Mouse (Mus musculus) right cerebral cortex, postnatal 25 days (tissue): ENCODE data around the gene Tdrd9.
"Not testable (repeated sequence)": the region's sequence is repeated elsewhere in the genome, so short reads cannot be mapped to it uniquely, and the experiment has no call there.

Experiments used
- DNase-seq: peaks from one replicate; pipeline ENCODE4 v3.0.0; 2022

Tdrd9 gene

GRCm38 (mm10) chr12:111971231-111971686 lies at the start of gene Tdrd9:
Gene Tdrd9 (plus strand): TSS chr12:111971559.
- DNase-seq: no peak

GRCm38 (mm10) chr12:111923117-111923516 lies 48.2 kb upstream of the Tdrd9 start:
- no peak for DNase-seq

- DNase-seq: no peak
Measured at GRCm38 (mm10) chr12:111927338-111927737, 44.0 kb upstream of the Tdrd9 start.

DNA sequence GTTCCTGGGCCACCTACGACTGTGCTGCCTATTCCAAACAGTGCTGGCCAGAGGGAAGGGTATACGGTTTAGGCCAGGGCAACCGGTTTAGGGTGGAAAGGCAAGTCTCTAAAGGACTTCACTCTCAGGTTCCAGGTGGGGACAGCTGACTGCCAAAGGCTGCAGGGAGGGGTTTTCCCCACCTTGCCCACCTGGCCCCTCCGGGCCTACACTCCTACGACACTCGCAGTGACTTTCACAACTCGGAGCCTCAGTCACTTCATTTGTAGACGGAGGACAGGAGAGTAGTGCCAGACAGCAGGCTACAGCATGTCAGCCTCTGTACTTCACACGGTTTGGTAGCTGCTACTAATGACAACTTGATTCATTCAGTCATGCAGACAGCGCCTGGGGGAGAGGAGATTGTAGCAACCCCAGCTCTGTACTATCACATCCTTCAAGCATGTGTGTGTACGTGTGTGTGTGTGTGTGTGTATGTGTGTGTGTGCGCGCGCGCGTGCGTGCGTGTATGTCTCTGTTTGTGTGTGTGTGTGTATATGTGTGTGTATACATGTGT lies 42.9 kb upstream of the Tdrd9 start:
- no peak for DNase-seq

- no peak for DNase-seq
Measured at GRCm38 (mm10) chr12:111931411-111932025, 39.8 kb upstream of the Tdrd9 start.

DNA sequence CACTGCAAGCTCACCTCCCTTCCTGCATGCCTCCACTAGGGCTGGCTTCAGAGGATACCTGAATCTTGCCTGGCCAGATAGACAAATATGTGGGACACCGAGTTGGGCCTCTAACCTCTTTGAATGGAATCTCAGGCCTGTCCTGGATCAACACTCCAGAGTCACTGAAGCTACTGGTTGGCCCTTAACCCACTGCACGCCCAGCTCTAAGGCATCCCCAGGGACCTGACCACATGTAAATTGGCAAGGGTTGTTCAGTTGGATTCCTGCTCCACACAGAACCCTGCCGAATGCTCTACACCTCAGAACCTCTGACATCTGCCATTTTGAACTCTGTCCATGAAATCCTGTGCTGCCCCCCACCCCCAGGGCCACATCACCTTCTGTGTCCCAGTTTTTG lies 38.8 kb upstream of the Tdrd9 start:
- DNase-seq: no peak

DNA sequence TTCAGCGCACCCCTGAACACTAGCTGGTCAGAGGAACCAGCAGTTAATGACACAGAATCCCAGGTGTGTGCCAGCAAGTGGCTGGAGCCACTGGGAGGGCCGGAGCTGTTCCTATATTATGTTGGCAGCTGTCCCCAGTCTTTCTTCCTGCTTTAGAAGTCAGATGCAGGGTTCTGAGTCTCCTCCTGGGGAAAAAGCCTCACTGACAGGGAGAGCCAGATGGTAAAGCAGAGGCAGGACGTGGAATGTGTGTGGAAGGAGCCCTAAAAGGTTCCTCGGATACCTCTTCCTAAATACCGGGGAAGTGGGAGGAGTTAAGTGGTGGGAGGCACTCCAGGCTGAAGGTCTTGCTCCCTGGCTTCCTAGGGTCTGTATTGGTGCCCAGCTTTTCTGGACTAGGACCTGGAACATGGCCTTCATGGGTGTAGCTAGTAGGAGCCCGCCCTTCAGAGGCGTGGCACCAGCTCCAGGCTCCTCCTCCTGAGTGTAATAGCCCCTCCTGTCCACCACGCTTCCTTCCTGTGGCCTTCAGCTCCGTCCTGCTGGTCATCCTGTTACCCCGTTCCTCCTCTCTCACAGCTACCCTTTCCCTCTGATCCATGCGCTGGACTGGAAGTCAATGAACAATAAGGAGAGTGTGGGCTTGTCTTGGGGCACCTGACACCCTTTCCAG lies 38.2 kb upstream of the Tdrd9 start:
- DNase-seq: no peak

- DNase-seq: no peak
Measured at GRCm38 (mm10) chr12:111933971-111934370, 37.4 kb upstream of the Tdrd9 start.

DNA sequence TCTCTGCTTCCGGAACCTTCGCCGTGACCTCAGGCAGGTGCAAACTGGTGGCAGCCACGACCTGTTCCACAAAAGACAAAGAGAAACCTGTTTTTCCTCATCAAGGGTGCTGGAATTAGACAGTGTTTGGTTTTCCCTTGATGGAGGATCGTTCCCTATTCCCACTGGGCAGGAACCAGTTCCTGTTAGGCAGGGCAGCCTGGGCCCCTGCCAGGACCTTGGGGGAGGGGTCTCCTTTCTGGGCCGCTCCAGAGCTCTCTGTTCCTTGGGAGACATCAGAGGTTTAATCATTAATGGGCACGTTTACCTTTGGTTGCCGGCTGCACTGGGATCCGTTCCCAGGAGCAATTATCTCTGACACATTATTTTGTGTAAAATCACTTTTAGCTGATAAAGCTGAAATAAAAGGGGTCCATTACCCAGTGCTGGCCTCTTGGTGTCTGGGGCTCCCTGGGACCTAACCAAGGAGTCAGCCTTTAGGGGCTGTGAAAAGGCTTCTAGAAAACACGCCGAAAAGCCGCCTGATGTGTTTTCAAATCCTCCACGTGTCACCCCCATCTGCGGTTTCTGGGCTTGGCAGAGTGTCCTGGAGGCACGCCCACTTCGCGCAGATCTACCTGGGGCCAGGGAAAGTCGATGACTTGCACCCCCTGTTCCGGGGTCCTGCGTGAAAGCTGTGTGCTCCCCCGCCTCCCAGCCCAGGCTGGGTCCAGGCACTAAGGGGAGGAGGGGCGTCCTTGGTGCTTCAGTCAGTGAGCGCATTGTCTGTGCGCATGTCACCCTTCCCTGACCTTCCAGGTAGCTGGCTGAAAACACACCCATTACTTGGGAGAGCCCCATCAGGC lies 34.4 kb upstream of the Tdrd9 start:
- no peak for DNase-seq

- DNase-seq: no peak
Measured at GRCm38 (mm10) chr12:111938623-111939177, 32.7 kb upstream of the Tdrd9 start.

DNA sequence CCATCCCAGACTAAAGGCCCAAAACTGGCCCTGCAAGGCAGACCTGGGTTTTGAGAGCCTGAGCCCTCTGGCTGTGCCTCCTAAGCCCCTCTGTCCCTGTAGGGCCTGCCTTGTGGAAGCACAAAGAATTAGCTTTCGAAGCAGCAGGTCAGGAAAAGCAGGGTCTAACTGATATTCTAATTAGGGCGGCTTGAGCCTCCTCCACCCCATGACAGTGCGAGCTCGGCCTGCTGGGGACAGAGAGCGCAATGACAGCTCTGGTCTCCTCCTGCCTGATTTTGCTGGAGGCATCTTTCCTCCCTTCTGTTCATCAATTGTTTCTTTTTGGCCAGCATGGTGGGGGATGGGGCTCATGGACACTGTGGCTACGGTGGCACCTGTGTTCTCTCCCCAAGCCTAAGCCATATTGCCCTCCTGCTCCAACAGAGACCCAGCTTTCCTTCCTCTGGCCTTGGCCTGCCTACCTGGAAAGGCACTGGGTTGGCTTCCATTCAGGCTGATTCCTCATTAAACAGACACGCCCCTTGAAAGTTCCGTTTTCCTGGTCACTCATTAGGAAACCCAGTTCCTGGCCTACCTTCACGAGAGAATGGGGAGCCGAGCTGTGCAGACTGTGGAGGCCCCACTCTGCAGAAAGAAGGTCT lies 27.8 kb upstream of the Tdrd9 start:
- DNase-seq: no peak

DNA sequence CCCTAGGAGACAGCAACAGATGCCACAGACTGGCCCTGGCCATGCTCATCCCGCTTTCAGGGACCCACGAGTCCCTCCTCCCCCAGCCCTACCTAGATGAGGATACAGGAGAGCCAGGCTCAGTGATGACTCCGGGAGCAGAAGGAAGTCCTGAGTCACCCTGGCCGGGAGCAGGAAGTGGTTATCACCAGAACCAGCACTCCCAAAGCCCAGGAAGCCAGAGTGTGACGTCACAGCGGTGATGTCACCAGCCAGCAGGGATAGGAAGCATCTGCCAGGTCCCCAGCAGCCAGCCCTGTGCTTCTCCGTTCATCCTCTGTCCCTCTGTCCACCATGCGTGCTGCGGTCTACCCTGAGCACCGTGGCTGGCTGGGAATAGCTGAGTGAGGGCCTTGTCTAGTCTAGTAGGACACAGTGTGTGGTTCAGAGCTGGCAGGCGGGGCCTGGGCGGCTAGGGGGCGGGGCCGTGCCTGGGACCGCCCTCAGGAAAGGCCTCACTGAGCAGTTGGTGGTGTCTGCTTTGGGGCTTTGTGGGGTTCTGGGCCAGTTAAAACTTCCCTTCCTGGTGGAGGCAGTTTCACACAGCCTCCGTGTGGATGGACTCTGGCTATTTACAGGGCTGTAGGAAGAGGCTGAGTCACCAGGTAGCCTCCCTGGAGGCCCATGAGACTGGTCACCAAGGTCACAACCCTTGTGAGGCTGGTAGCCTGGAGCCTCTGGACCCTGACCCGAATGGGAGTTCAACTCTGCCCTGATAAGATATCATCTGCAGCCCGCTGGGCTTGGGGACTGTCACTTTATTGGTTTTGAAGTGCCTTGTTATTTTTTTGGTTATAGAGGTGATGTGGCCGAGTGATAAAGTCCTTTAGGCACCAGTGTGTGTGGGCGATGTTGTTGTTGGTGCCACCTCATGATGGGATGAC lies 27.0 kb upstream of the Tdrd9 start:
- DNase-seq: not testable (repeated sequence)

DNA sequence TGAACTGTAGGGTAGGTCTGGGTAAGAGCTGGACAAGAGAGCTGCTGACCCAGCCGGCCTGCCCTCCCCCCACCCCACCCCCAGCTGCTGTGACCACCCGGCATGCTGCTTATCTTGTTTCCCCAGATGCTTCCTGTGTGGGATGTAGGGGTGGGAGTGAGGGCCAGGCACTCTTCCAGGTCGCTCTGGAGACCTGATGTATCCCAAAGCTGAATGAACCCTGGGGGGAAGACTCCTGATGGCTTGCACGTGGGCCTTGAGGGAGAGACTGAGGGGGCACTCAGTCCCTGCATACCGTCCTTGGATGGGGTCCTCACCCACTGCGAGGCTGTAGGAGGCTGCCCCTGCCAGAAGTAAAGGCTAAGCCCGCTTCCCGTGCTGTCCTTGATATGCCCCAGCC lies 26.2 kb upstream of the Tdrd9 start:
- no peak for DNase-seq

GRCm38 (mm10) chr12:111945765-111946655 lies 25.3 kb upstream of the Tdrd9 start:
- not testable (repeated sequence) for DNase-seq

DNA sequence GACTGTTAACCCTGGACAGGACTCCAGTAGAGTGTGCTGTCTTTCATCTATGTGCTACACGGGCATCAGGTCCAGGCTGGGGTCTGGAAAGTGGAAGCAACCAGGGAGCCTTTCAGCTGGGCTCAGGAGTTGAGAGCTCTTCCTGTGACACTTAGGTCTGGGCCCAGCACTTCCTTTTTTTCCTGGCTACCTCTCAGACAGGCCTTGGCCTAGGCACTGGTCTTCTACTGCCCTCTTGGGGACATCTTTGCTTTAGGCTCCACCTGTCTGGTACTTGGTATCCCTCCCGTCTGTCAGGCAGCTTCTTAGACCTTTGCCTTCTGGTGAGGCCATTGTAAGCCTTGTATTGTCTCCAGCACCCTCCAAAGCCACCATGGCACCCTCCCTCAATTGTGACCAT lies 24.6 kb upstream of the Tdrd9 start:
- no peak for DNase-seq

DNA sequence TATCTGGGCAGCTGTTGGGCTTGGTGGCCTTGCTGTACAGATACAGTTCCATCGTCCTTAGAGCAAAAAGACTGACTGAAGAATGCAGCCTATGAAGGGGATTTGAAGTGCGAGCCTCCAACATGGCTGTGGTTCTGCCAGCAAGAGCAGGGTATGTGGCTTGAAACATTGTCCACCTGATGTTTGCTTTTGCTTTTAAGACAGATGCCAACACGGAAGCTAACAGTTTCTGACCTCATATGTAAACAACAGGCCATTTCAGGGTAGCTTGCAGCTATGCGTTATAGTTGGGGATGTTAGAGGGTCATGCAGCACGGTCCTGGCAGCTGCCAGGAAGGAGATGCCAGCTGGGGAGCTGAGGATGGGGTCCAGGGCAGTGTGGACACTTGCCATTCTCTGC lies 20.9 kb upstream of the Tdrd9 start:
- no peak for DNase-seq

DNA sequence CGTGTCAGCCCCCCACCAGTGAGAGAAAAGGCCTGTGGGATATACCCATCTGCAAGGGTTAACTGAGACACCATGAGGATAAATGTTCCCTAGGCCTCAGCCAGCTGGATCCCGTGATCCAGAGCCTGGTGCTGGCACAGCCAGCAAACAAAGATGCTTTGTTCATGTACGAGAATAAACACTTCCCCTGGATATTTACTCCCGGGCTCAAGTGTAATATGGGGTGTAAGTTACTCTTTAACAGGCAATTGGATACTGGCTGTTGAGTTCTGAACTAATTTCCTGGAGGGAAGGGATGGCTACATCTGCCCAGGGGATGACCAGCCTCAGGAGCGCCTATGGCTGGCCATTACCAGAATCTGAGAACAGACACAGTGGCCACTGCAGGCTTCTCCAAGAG lies 19.7 kb upstream of the Tdrd9 start:
- DNase-seq: no peak

DNA sequence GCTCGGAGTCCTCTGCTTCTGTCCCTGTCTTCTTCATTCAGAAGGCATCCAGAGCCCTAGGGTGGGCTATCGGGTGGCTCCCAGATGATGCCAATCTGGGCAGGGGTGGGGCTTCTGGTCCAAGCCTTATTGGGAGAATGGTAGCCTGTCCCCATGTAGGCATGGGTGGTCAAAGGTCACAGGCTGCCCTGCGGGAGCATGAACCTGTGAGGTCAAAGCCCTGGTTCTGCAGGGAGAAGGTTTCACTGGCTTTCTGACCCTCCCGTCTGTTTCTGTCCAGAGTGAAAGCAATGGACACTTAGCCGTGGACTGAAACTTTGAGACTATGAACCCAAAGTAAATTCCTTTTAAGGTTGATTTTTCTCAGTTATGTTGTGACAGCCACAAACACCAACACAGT lies 15.2 kb upstream of the Tdrd9 start:
- DNase-seq: no peak

DNA sequence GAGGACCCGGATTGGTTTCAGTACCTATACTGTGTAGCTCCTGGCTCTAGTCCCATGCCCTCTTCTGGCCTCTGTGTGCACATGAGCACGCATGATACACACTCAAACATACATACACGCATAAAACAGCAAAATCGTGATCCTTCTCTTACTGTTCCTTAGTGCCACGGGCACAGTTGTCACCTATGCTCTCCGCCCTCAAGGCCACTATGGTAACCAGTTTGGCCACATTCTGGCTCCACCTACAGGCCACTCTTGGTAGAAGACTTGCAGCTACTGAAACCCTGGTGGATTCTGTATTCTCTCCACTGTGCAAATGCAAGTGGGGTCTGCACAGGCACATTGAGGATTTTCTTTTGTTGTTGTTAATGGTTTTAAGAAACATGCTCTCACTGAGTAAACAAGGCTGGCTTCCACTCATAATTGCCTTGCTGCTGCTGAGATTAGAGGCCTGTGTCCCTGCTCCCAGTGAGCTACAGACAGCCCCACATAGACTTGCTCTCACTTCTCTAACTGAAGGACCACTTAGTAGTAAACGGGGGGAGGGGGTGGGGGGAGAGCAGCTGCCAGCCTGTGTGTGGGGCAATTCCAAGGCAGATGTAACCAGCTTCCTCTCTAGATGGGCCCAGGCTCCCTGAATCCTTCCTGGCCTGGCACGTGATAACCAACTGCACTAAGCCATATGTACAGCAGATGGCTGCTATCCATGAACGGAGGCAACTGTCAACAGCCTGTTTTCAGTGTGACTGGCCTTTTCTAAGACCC lies 13.1 kb upstream of the Tdrd9 start:
- peak; percentile 58 for DNase-seq

DNA sequence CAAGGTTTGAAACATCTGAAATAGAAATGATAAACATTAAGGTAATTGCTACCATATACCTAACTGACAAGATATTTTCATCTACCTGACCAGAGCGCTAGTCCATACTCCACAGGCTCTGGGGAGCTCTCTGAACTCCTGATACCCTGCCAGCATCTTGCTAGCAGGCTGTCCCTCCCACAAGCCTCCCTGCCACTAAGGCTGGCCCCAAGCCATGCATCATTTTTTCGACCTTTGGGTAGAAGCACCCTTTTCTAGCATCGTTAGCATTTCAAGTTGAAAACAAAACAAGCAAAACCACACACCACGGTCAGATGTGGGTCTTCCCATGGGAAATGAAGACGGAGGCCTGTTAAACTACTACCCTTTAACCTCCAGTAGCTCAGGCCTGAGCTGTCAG lies 8.0 kb upstream of the Tdrd9 start:
- no peak for DNase-seq
